Mouse (Mus musculus) 3T3-L1 (cell line): ENCODE data around the gene Sez6.
A peak's percentile ranks its signal among the peaks of the same experiment; 100 is the strongest.

ENCODE experiments used
- DNase-seq: peaks from one replicate; pipeline ENCODE4 v3.0.0-alpha.2; 2015; ENCODE audit warnings: low read depth, low spot score

The Sez6 gene

DNA sequence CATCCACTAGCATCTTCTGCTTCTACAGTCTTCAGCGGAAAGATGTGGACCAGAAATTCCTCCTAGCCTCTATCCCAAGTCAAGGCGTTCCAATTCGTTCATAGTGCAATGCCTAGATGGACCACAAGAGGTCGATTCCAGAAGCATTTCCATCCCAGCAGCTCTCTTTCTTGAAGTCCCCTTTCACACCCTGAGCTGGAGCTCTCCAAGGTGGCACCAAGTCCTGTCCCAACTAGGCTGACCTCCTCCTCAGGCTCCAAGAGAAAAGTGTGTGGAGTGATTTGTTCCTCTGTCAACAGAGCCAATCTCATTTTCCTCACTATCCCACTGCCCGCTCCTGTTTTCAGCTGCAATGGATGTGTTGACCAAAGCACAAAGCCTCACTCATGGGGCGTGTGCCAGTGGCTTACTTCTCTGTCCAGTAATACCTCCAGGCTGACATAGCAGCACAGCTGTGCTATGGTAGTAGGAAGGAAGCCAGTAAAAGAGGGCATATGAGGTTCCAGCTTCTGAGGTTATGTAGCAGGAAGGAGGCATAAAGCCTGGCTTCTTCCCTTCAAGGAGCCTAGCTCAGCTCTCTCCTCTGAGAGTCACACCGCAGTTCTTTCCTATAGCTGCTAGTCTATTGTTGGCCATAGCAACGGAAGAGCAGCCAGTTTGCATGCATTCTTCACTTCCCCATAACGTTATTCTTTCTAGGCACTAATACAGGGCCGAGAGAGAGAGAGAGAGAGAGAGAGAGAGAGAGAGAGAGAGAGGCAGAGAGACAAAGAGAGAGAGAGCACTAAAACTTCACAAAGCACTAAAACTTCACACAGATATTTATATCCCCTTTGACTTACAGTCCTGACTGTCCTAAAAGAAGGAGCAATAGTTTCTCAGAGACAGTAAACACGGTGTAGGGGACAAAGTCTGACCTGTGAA lies 49.9 kb downstream of the Sez6 start:
- DNase-seq: peak; percentile 93

DNA sequence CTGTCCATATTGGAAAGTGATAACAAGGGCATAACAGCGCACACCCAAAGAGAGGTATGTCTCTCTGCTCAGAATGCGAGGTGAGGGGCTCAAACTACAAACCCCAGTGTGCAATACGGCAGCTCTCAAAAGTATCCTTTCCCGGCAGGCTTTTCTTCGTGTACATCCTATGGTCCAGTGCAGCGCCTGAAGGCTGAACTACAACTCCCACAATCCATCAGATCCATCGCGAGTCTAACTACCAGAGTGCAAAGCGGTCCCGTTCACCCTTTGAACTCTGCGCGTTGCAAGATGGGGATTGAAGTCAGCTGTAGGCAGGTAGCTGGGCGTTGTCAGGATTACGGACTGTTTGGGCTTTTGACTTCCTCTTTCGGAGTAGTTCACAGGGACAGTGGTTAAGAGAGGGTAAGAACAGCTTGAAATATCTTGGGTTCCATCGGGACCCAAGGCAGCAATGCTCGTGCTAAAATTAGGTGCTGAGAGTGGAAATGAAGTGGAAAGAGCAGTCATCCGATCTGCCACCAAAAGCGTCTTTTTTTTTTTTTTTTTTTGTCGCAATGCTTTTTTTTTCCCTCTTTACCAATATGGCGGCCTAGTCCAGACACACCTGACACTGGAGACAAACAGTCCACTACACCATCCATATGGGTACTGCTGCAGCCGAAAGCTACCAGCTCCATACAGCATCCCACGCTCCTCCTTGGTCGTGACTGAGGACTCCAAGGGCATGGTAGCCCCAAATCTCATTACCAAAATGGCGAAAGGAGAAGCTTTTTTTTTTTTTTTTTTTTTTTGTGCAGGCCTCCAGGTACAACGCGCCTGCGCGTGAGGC lies 51.2 kb downstream of the Sez6 start:
- peak; percentile 100 for DNase-seq

DNA sequence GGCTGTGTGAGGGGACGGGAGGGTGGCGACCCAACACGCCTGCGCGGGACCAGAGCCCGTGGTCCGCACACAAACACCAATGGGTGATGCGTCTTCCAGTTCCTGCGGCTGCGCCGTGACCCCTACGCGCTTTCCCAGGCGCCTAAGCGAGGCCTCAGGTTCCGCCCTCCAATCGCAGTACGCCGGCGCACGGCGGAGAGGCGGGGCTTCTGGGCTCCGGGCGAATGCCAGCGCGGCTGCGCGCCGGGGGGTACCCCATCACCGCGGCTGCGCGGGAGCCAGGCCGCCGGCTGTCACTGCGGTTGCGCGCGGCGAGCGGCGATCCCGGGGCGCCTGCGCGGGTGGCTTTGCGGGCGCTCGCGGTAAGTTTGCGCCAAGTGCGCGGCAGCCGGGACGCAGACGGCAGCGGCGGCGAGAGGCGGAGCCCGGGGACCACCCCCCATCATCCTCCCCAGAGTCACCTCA lies 51.9 kb downstream of the Sez6 start, which contains the start of gene Phf12:
TSS of gene Phf12 (plus strand) at position 314 of the 465 bp plus-strand sequence.
- peak; percentile 99 for DNase-seq

DNA sequence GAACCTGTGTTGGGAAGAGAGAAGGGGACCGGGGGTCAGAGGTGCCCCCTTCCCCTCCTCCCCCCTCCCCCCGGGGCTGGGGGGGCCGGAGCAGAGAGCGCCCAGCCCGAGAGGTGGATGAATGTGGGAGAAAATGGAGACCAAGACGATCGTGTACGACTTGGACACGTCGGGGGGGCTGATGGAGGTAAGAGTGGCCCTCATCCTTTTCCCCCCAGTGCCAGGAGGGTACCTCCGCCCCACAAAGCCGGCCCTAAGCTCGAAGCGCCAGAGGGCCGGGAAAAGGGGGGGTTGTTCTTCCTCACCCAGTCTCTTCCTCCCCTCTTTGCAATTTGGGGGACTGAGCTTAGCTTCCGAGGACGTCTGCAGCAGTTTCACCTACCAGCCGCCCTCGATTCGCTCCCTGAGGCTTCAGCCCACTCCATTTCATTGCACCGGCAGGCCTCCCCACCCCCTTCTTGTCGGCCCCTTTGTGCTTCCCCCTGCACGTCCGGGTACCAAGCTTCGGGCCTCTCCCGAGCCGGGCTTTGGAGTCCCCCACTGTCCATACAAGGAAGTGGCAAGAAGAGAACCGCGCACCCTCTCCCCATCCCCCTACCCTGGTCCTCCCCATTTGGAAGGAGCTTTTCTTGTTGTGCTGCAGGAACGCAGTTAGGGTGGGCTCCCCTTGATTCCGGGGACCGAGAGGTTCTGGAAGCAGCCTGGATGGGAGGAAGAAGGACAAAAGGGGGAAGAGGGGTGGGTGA lies 52.8 kb downstream of the Sez6 start:
- DNase-seq: peak; percentile 64

DNA sequence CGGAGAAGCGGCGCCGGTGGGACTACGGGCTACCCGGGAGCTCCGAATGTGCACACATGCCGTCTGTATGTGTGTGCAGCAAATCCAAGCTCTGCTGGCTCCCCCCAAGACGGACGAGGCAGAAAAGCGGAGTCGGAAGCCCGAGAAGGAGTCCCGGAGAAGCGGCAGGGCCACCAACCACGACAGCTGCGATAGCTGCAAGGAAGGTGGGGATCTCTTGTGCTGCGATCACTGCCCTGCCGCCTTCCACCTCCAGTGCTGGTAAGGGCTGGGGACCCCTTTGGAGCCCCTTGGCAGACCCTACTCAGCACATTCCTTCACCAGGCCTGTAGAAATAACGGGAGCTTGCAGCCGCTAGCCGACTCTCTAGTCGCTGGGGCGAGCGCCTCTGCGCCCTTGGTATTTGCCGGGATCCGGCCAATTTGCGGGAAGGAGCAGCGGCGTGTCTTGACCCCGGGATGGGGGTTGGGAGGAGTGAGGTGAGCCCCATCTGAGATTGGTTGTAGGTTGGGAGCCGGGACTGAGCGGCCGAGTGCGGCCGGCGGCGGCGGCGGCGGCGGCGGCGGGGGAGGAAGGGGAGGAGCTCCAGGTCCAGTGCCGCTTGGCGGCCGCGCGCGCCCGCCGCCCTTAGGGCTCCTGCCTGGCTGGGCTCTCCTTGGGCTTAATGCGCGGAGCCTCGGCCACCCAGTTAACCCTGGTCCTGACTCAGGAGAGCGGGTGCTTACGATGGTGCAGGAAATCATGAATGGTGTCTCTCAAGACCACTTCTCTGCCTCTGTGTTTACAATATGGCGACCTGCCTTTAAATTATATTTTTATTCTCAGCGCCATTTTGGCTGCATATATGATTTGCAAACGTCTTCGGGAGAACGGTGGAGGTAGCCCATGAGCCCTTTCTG lies 53.6 kb downstream of the Sez6 start:
- peak; percentile 68 for DNase-seq

DNA sequence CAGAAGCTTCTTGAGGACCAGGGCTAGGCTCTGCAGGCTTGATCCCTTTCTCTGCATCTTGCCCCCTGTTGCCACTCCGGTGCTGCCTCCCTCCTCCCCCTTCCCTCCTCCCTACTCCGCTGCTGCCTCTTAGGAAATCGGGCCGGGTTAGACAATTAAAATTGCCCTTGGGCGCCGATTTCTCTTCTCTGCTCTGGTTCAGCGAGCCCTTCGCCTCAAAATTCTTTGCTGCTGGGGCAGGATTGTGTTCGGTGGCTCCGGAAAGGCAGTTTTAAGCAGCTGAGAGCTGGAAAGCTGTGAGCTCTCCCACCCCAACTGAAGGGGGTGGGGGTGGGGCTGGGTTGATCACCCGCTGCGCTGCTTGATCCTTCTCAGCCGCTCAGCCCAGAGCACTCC lies 54.2 kb downstream of the Sez6 start:
- peak; percentile 53 for DNase-seq

DNA sequence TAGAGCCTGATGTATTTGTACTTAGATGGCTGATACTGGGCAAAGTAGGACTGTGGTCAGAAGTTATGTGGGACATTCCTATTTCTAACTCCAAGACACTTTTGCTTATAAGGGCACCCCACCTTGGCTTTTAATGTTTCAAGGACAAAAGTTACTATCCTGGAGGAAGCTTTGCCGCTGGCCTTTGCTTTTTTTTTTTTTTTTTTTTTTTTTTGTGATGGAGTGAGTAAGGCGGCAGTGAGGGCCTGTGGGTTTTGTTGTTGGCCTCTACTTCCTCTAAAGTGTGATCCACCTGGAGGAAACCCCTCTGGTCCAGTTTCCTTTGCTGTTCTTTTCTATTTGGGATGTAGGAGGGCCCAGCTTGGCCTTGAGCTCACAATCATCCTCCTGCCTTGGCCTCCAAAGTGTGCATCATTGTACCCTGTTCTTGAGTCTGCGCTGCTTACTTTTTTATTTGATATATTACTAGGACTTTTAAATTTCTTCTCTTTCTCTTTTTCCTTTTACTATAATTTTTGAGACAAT lies 55.0 kb downstream of the Sez6 start:
- no peak for DNase-seq

DNA sequence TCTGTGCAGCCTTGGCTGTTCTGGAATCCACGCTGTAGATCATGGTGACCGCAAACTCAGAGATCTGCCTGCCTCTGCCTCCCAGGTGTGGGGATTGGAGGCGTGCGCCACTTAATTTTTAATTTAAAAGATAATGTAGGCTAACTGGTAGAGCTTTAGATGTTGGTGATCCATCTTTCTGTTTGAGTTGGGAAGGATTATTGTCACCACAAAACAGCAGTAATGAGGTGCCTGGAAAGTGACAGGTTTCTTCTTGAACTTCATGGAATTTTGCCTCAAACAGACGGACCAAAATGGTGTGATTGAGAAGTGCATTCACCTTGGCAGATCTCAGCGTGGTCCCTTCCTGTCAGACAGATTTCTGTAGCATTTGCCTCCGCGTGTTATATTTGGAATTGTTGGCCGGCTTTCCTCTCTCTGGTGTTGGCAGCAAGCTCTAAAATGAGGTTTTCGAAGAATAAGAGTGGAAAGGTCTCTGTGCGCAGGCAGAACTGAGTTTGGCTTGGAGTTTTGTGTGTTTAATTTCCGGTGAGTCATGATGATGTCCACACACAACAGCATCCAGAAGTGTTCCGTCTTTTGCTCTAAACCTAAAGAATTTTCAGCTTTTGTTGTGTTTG lies 58.6 kb downstream of the Sez6 start:
- DNase-seq: no peak

DNA sequence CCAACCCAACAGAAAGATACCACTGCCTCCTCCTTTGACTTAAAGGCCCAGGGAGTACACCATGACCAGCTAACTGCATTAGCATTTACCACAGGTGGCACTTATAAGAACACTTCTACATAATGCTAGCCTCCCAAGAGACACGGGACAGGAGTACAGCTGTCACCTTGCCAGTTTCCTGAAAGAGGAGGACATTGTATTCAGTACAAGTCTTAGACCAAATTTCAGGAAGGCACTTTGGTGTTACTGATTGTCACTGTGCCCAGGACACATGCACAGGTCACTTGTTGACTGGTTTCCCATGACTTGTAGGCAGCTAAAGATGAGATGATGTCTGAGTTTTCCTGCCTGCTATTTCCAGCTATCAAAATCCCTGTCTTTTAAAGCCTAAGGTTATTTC lies 65.0 kb downstream of the Sez6 start:
- DNase-seq: no peak

DNA sequence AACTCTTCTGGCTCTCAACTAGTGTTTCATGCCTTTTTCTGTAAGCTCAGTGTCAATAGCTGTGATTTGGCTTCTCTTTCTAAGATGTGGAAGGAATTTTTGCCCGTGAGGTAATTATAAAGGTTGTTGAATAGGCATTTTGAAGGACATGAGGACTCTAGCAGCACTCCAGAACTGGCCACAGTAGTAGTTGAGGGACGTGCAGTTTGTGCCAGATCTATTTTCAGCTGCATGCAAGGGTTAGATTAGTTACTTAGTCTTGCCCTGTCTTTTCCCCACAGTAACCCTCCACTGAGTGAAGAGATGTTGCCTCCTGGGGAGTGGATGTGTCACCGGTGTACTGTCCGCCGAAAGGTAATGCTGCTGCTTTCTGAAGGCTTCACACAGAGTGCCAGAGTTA lies 75.8 kb downstream of the Sez6 start:
- DNase-seq: no peak

DNA sequence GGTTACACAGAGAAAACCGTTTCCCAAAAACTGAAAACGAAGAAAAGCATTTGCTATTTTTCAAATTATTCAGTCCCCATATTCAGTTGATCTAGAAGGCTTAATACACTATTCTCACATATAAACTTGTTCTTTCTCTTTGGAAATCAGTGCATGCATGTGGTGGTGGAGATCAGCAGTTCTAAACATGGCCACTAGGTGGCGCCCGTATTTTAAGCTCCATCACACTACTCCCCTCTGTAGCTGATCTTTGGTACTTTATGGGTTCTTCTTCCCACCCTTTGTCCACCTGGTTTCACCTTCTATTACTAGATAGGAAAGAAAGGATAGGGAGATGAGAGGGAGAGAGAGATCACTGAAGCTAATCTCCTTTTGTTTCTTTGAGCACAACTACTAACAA lies 89.1 kb downstream of the Sez6 start:
- DNase-seq: peak; percentile 87

DNA sequence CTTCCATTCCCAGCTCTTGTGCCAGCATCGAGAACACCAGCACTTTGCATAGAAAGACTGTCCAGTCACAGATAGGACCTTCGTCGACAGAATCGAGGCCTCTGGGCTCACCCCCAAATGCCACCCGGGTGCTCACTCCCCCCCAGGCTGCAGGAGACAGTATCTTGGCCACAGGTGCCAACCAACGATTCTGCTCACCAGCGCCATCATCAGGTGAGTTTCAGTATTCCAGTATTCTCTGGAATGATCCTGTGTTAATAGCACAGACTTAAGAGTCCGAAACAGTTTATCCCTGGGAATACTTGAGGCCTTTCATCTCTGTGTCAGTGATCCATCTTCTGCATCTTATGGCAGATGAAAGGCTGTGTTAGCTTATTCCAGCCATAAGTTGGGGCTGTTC lies 93.0 kb downstream of the Sez6 start:
- DNase-seq: peak; percentile 56
